Mouse (Mus musculus): ENCODE data around the gene Hoxb6.

Gene Hoxb6

DNA sequence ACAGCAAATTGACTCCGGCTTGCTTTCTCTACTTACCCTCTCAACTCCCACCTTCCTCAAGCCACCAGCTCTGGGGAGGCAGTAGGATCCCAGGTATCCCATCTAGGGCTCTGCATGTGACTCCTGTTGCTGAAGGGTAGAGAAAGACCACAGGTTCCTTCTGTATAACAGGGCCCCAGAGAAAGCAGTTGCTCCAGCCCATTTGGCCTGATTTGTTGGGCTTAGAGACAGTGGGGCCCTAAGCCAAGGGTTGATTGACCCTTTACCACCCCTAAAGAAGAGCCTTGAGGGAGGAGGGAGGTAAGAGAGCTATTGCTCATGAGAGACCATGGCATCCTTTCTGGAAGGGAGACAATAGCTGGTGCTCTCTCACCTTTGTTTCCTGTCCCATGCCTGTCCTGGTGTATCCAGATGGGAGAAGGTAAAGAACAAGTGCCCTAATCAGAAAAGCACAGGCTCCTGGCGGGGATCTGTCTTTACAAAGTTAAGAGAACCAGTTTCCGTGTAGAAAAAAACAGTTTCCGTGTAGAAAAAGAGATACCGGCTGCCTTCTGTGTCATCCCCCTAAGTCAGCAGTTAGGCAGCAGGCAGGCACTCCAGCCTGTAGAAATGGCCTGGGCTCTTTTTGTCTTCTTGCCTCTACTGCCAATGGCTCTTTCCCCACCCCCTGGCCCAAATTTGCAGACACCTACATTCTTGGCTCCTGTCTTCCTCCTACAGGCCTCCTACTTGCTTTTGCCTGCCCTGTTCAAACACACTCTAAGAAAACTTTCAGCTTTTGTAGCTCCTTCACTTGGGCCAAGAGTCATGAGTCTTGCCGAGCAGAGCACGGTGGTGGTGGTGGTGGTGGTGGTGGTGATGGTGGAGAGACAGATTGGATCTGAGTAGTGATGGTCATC lies 46.9 kb downstream of the Hoxb6 start:
- no peak for DNase-seq

DNA sequence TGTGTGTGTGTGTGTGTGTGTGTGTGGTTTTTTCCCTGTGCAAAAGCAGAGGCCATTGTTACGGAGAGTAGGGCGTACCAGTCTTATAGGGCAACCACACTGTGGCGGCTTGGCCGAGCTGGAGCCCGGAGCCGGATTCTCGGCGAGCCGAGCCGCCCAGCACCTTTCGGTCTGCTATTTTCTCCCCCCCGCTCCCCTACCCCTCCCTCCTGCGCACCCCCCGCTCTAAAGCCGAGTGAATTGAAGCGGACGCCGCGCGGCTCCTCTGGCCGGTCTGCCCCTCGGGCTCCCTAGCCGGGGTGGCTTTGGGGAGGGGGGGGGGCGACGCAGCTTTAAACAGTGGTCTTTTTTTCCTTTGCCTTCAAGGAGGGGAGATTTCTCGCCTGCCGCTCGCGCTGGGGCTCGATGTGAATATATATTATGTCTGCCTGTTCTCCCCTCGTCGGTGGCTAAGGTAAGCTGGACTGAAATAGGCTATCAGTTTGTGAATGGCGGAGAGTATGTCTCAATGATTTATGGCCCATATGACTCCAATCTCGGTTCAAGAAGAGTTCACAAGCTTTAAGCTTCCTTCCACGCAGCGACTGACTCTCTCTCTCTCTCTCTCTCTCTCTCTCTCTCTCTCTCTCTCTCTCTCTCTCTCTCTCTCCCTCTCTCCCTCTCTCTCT lies 48.6 kb downstream of the Hoxb6 start:
- DNase-seq: peak; percentile 86

DNA sequence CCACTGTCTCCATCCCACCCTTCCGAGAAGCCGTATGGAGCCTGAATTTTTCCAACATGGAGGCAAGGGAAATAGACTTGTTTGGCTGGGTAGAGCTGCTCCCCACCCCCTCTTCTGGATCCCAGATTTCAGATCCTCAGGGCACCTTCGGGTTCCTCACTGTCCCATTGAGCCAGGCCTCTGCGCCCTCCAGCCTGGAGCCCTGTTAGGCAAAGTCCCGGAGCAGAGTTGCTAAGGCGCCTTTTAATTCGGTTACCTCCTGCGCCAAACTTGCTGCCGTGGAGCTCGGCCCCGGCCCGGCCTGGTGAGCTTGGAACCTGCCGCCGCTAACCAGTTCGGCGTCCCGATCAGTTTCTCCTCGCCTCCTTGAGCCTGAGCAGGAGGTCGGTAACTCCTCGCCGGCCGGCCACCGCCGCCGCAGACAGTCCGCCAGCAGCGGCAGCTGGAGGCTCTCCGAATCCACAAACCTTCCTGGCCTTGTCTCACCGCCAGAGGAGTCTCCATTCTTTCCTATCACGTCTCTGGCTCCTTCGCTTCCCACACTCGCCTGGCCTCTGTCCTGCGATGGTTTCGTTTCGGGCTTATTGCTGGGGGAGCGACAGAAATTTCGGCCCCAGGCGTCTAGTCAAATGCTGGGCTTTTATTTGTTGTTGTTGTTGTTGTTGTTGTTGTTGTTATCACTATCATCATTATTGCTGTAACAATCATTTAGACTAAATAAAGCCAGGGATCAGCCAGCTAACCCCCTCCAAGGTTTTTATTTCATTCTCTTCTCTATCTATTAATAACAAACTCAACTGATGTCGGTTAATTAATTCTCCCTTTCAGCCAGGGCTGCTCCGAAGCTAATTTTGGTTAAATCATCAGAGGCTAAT lies 49.7 kb downstream of the Hoxb6 start:
- peak; percentile 70 for DNase-seq

DNA sequence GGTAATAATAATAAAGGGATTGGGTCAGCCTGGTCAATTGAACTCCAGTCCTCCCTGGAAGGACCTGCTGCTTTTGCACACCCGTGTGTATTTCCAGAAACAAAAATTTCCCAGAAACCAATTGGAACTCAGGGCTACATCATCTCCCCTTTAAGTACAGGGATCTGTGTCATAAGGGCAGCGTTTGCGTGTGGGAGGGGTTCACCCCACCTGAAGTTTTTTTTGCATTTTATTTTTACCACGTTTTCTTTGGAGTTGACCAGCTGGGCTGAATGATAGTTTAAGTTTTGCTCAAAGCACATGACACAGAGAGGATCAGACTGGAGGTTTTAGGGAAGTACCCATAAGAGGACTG lies 50.3 kb downstream of the Hoxb6 start:
- DNase-seq: peak; percentile 43

DNA sequence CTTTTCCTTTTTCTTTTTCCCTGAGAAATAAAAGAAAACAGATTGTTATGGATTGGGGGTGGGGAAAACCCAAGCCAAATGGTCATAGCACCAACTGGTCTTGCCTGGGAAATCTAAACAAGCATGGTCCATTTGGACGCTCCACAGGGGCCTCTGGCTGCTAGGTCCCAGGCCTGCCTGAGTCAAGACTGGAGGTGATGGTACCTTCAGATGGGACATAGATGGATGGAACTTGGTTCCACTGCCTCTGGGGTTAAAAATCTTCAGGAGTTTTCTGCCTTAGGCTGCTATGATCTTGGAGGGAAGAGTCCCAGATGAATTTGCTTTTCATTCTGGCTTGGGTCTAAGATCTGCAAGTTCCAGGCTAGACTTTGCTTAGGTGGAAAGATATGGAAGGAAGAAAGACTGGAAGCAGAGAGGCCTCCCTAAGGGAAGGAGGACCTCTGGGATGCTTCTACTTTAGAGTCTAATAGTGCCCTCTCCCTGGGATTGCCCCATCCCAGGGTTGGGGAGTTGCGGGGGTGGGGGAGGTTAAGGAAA lies 51.0 kb downstream of the Hoxb6 start:
- DNase-seq: peak; percentile 53

DNA sequence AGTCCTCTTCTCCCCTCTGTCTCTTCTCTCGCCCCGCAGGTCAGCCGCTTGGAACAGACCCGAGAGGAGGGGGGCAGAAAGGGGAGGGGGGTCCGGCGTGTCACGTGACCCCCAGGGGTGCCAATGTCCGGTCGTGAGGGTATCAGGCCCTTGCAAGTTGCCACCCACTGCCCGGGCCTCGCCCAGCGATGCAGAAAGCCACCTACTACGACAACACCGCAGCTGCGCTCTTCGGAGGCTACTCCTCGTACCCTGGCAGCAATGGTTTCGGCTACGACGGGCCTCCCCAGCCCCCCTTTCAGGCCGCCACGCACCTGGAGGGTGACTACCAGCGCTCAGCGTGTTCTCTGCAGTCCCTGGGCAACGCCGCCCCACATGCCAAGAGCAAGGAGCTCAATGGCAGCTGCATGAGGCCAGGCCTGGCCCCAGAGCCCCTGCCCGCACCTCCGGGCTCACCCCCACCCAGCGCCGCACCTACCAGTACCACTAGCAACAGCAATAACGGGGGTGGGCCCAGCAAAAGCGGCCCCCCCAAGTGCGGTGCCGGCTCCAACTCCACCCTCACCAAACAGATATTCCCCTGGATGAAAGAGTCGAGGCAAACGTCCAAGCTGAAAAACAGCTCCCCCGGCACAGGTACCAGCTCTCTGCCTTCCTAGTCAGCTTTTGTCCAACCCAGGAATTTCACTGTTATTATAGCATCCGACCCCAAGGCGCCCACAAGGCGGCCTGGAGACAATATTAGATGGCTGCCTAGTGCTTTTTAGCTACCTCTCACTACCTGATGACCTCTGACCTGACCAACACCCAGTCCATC lies 52.0 kb downstream of the Hoxb6 start:
- peak; percentile 73 for DNase-seq

DNA sequence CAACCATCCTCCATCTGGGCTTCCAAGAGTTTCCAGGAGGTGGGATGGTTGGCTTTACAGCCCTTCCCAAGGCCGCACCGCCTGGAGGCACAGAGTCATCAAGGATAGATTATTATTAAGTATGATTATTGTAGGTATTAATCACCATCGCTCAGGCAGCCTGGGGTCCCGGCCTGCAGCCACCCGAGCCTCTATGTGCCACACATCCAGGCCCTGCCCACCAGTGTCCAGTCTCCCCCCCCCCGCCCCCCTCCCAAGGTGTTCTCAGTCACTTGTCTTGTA lies 52.5 kb downstream of the Hoxb6 start:
- peak; percentile 50 for DNase-seq

DNA sequence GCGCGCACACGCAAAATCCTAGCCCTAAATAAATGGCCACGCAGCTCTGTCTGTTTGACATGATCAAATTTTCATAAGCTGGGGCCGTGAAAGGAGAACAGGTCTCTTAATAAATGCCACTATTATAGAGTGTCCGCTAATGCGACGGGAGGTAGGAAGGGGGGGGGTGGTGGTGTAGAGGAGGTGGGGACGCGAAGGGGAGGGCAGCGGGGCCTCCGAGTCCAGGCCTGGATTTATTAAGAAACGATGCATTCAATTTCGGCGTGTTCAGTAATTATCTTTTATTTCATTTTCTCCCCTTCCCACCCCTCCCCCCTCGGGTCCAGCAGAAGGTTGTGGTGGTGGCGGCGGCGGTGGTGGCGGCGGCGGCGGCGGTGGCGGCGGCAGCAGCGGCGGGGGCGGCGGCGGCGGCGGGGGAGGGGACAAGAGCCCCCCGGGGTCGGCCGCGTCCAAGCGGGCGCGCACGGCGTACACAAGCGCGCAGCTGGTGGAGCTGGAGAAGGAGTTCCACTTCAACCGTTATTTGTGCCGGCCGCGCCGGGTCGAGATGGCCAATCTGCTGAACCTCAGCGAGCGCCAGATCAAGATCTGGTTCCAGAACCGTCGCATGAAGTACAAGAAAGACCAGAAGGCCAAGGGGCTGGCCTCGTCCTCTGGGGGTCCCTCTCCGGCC lies 53.1 kb downstream of the Hoxb6 start:
- DNase-seq: peak; percentile 76

DNA sequence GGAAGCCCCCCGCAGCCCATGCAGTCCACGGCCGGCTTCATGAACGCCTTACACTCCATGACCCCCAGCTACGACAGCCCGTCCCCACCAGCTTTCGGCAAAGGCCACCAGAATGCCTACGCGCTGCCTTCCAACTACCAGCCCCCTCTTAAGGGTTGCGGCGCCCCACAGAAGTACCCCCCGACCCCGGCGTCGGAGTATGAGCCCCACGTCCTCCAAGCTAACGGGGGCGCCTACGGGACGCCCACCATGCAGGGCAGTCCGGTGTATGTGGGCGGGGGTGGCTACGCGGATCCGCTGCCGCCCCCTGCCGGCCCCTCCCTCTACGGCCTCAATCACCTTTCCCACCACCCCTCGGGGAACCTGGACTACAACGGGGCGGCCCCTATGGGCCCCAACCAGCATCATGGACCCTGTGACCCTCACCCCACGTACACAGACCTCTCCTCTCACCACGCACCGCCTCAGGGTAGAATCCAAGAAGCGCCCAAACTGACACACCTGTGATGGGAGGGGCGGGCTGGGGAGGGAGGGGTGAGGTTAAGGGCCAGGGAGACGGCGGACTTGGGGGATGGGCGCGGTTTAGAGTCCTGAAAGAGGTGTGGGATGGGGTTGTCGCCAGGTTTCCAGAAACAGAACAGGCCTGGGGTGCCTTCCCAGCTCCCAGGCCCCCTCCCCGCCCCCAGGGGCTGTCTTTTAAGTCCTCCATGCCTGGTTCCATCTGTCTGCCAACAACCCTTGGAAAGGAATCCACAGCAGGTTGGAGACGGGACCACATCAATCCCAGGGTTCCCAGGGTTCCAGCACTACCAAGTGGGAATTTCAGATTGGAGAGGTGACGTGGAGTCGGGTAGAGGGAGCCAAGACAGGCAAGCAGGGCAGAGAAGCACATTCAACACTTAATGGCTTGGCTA lies 53.9 kb downstream of the Hoxb6 start:
- DNase-seq: peak; percentile 49

DNA sequence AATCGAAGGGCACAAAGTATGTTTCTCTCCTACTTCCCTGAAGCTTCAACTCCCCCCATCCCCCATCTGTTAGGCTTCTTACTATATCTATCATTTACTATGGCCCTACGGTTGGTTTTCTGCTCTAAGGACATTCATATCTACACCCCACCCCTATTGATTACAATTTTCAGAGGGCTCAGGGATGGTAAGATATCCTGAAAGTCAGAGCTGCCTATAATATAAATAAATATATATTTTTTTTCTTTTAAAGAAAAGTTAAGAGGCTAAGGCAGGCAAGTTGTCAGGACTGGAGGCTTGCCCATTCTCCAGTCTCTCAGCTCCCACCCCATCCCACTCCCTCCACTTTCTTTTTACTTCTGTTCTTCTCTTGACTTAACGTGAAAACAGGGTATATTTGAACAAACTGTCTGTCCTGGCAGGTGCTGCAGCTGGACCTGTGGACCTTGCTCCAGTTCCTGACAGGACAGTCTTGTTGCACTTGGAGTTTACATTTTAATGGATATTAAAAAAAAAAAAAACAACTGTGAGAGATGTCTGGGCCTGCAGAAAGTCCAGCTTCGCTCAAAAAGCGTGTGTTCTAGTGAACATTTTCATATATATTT lies 54.7 kb downstream of the Hoxb6 start:
- no peak for DNase-seq

DNA sequence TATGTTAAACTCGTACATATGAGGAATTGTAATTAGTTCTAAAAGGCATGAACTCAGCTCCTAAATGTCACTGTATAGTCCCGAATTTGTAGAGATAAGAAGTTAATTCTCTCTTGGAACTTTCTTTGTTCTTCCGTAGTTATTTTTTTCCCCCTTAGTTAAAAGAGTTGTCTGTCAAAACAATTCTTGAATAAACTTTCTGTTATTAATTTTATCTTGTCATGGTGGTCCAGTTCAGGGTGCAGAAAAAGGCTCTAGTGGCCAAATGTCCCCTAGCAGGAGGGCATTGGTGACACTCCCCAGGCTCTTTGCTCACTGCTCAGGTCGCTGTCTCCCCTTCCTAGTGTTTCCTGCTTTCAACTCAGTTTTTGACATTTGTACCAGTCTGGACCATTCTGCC lies 55.4 kb downstream of the Hoxb6 start:
- DNase-seq: no peak

DNA sequence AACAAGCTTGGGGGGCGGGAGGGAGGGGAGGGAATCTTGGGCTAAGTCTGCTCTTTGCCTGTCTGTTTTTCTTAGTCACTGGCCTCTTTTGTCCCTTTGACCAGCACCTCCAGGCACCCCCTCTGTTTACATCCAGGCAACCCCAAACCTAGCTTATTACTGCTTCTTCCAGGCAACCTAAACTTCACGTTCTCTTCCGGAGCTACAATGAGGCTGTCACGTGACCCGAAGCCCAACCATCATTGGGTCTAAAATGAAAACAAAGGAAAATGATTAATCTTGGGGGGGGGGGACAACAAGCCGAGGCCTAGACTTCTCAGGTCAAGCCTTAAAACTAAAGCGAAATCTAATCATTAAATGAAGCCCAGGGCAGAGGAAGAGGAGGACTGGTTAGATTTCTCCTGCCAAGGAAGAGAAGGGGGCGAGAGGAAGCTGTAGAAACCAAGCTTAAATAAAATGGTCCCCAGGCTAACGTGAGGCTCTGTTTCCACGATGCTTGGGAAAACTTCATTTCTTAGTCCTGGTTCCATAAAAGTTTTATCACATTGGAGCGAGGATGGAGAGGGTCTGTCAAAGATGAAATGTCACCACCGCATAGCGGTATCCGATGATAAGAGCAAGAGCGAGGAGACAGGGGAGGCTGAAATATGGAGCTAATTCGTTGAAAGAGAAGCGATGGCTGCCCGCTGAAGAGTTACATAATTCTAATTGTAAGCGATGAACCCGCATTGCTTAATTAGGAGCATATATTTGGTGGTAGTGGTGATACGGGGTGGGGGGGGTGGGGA lies 56.1 kb downstream of the Hoxb6 start:
- DNase-seq: peak; percentile 82

DNA sequence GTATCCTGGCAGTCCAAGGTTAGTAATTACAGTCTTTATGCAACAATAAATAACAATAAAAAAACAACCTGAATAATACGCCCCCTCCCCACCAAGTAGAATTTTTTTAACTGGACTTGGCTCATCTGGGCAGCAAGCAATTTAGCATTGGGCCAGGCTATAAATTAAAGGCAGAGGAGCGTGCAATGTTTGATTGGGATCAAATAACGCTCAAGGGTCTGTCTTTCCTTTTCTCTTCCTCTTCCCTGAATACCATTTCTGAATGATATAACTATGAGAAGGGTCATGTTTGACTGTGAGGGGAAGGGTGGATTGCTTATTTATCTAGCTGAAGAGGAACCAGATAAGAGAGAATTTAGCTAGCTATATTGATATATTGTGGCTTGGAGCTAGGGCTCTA lies 56.7 kb downstream of the Hoxb6 start:
- DNase-seq: no peak

DNA sequence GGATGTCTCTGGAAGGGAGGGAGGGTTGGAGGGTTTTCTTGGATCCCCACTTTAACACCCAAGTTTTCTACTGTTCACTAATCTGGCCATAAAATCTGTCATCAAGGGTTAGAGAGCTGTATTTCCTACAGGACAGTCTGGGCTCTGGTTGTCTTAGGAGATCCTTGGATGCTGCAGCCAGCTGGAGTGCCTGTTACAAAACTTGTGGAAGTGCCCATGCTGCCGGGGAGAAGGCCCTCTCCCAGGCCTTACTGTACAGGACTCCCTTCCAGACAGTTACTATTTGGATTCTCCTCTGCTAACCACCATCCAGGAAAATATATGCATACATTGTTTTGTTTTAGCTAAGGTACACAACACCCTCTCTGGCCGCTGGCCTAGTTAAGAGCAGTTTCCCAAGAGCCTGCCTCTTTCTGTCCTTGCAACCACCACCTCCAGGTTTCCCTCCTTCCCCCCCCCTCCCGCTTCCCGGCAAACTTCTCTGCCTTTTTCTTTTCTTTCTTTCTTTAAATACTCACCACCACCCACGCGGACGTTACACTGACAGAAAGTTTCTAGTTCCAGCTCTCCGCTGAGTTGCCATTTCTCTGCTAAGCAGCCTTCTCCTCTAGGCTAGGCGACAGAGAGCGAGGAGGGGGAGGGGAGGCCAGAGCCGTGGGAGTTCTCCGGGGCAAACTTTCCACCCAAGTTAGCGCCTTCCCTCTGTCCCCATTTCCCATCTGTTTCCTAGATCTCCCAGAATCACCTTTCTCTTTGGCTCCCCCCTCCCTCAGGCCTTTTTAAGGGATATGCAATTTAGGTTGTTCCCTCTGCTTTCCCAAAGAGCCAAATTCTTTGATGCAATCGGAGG lies 57.4 kb downstream of the Hoxb6 start:
- peak; percentile 81 for DNase-seq

DNA sequence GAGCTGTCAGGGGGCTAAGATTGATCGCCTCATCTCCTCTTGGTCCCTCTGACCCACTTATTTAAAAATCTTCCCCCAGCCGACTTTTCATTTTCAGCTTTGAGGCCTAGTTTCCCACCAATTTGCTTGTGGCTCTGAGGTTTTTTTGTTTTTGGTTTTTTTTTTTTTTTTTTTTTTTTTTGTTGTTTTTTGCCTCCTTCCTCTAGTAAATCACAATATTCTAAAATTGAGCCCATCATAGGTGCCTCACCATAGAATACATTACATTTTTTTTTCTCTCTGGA lies 58.0 kb downstream of the Hoxb6 start, which contains the start of gene Hoxb2:
Gene Hoxb2 (plus strand): TSS at position 185 of the 284 bp plus-strand sequence.
- DNase-seq: no peak

DNA sequence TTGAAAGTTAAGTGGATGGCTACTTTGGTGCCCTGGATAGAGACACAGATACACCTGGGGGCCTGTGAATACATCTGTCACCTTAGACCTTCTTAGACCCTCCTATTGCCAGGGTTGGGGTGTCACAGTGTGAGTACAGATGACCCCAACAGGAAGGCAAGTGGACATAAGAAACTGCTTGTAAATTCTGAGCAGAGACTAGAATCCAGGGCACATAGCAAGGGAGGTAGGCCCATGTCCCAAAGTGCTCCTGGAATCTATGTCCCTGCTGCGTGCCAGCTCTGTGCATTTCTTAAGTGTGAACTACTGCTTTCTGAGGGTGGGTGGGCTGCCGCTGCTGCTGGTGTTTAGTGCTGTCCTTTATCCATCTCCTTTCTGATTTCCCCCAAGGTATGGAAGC lies 58.5 kb downstream of the Hoxb6 start:
- no peak for DNase-seq
